Mouse (Mus musculus): ENCODE results near the gene Scn4a. TPM values are rescaled to one million over a fixed set of nuclear protein-coding genes. Genes with fewer than 3 reads are reported as not detected.
A peak's percentile ranks its signal among the peaks of the same experiment; 100 is the strongest.

Scn4a gene
- polyA plus RNA-seq, 1 experiment from 2014 or later, result not detected

GRCm38 (mm10) chr11:106301765-106302164, 51.3 kb downstream of the Scn4a start, which contains the start of gene Gh:
TSS of gene Gh (minus strand) at chr11:106301865.
- Histone ChIP-seq H3K9me3 (ENCODE audit: control insufficient read depth, low read length) (no peaks in the 10 kb centered on the region), H3K9ac (ENCODE audit: low read length) (no peak within 1 kb of the TSS; the same call in 1 of the 2 replicates), H3K4me2 (no peak within 1 kb of the TSS), H3K4me1 (ENCODE audit: control insufficient read depth, insufficient read depth, low read length) (no peaks in the 10 kb centered on the region), H3K4me3 (ENCODE audit: low read depth, low read length) (no peak within 1 kb of the TSS), H3K36me3 (ENCODE audit: control insufficient read depth, insufficient read depth, low read length) (no peaks in the 10 kb centered on the region), H3K27ac (ENCODE audit: low read depth, low read length) (no peak within 1 kb of the TSS), H3K27me3 (ENCODE audit: control insufficient read depth, insufficient read depth, low read length) (no peaks in the 10 kb centered on the region)
- DNase-seq (ENCODE audit: low spot score, missing footprints) (no peak), ATAC-seq (ENCODE audit: low FRiP score) (no peak)
- 87% methylated on average over 9 of the region's 9 CpGs for WGBS

- no peak overlapping the region for H3K4me2 ChIP-seq
- no peak overlapping the region for H3K4me3 ChIP-seq (ENCODE audit: low read depth, low read length)
- no peaks in the 10 kb centered on the region for H3K36me3 ChIP-seq (ENCODE audit: control insufficient read depth, insufficient read depth, low read length)
- no peak overlapping the region for H3K27ac ChIP-seq (ENCODE audit: low read depth, low read length)
- peak; percentile 73 for DNase-seq (ENCODE audit: low spot score, missing footprints)
- no peak for ATAC-seq (ENCODE audit: low FRiP score)
- H3K9me3 ChIP-seq (ENCODE audit: control insufficient read depth, low read length), result no peaks in the 10 kb centered on the region
- WGBS, result 84% methylated on average over 2 of the region's 2 CpGs
- H3K9ac ChIP-seq (ENCODE audit: low read length), result no peak overlapping the region
- H3K4me1 ChIP-seq (ENCODE audit: control insufficient read depth, insufficient read depth, low read length), result no peaks in the 10 kb centered on the region
- H3K27me3 ChIP-seq (ENCODE audit: control insufficient read depth, insufficient read depth, low read length), result no peaks in the 10 kb centered on the region
Measured at GRCm38 (mm10) chr11:106291861-106292260, 61.2 kb downstream of the Scn4a start.

GRCm38 (mm10) chr11:106290376-106290775, 62.7 kb downstream of the Scn4a start:
- no peaks in the 10 kb centered on the region for H3K27me3 ChIP-seq (ENCODE audit: control insufficient read depth, insufficient read depth, low read length)
- no peaks in the 10 kb centered on the region for H3K36me3 ChIP-seq (ENCODE audit: control insufficient read depth, insufficient read depth, low read length)
- no peak overlapping the region for H3K4me2 ChIP-seq
- H3K27ac ChIP-seq (ENCODE audit: low read depth, low read length), result no peak overlapping the region
- ATAC-seq (ENCODE audit: low FRiP score), result no peak
- no peaks in the 10 kb centered on the region for H3K4me1 ChIP-seq (ENCODE audit: control insufficient read depth, insufficient read depth, low read length)
- H3K4me3 ChIP-seq (ENCODE audit: low read depth, low read length), result no peak overlapping the region
- no peak for DNase-seq (ENCODE audit: low spot score, missing footprints)
- WGBS, result 90% methylated on average over 5 of the region's 5 CpGs
- no peak overlapping the region for H3K9ac ChIP-seq (ENCODE audit: low read length)
- H3K9me3 ChIP-seq (ENCODE audit: control insufficient read depth, low read length), result no peaks in the 10 kb centered on the region

DNA sequence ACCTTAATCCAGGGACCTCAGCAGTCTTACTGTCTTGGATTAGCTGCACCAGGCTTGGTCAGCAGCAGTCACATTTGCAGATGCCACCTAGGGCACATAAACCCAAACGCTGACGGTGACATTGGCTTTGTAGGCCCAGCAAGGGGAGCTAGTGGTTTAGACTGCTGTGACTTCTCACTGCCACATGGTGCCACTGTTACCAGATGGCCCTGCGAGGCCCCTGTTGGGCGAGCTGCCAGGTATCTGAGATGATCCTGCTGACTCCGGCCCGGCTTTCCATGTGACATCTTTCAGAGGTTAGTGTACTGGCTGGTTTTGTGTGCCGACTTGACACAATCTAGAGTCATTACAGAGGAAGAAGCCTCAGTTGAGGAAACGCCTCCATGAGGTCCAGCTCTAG, 63.7 kb downstream of the Scn4a start:
- H3K4me3 ChIP-seq (ENCODE audit: low read depth, low read length), result no peak overlapping the region
- H3K27ac ChIP-seq (ENCODE audit: low read depth, low read length), result no peak overlapping the region
- H3K9me3 ChIP-seq (ENCODE audit: control insufficient read depth, low read length), result no peaks in the 10 kb centered on the region
- no peak overlapping the region for H3K9ac ChIP-seq (ENCODE audit: low read length)
- WGBS, result 76% methylated on average over 8 of the region's 8 CpGs
- ATAC-seq (ENCODE audit: low FRiP score), result no peak
- H3K4me1 ChIP-seq (ENCODE audit: control insufficient read depth, insufficient read depth, low read length), result no peaks in the 10 kb centered on the region
- no peak overlapping the region for H3K4me2 ChIP-seq
- DNase-seq (ENCODE audit: low spot score, missing footprints), result no peak
- no peaks in the 10 kb centered on the region for H3K36me3 ChIP-seq (ENCODE audit: control insufficient read depth, insufficient read depth, low read length)
- no peaks in the 10 kb centered on the region for H3K27me3 ChIP-seq (ENCODE audit: control insufficient read depth, insufficient read depth, low read length)

DNA sequence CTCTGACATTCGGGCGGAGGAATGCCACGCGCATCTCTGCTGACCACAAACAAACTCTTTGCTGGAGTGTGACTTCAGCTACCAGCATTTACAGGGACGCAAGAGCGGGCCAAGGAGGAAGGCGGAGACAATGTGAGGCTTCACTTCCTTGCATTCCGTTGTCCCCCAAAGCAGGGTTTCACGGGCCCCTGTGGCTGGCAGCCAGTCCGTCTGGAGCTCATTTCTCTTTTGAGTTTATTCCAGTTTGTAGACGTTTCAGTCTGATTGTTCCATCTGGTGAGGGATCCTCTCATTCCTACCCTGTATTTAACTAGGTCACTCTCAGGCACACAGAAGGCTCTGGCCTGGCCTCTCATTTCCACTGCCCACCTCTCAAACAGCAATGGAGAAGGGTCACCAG, 66.1 kb downstream of the Scn4a start:
- 76% methylated on average over 11 of the region's 11 CpGs for WGBS
- ATAC-seq (ENCODE audit: low FRiP score) (no peak), DNase-seq (ENCODE audit: low spot score, missing footprints) (no peak)
- Histone ChIP-seq H3K9me3 (ENCODE audit: control insufficient read depth, low read length) (no peaks in the 10 kb centered on the region), H3K36me3 (ENCODE audit: control insufficient read depth, insufficient read depth, low read length) (no peaks in the 10 kb centered on the region), H3K27me3 (ENCODE audit: control insufficient read depth, insufficient read depth, low read length) (no peaks in the 10 kb centered on the region), H3K4me2 (no peak overlapping the region), H3K4me3 (ENCODE audit: low read depth, low read length) (no peak overlapping the region), H3K27ac (ENCODE audit: low read depth, low read length) (no peak overlapping the region), H3K9ac (ENCODE audit: low read length) (no peak overlapping the region), H3K4me1 (ENCODE audit: control insufficient read depth, insufficient read depth, low read length) (no peaks in the 10 kb centered on the region)

GRCm38 (mm10) chr11:106286206-106286605, 66.9 kb downstream of the Scn4a start:
- no peak overlapping the region for H3K4me2 ChIP-seq
- WGBS, result 89% methylated on average over 7 of the region's 7 CpGs
- DNase-seq (ENCODE audit: low spot score, missing footprints) (no peak), ATAC-seq (ENCODE audit: low FRiP score) (no peak)
- no peak overlapping the region for H3K4me3 ChIP-seq (ENCODE audit: low read depth, low read length)
- no peaks in the 10 kb centered on the region for H3K9me3 ChIP-seq (ENCODE audit: control insufficient read depth, low read length)
- no peak overlapping the region for H3K27ac ChIP-seq (ENCODE audit: low read depth, low read length)
- no peaks in the 10 kb centered on the region for H3K27me3 ChIP-seq (ENCODE audit: control insufficient read depth, insufficient read depth, low read length)
- no peak overlapping the region for H3K9ac ChIP-seq (ENCODE audit: low read length)
- no peaks in the 10 kb centered on the region for H3K36me3 ChIP-seq (ENCODE audit: control insufficient read depth, insufficient read depth, low read length)
- H3K4me1 ChIP-seq (ENCODE audit: control insufficient read depth, insufficient read depth, low read length), result no peaks in the 10 kb centered on the region

GRCm38 (mm10) chr11:106284126-106284525, 69.0 kb downstream of the Scn4a start:
- 64% methylated on average over 8 of the region's 8 CpGs for WGBS
- H3K9ac ChIP-seq (ENCODE audit: low read length), result no peak overlapping the region
- H3K36me3 ChIP-seq (ENCODE audit: control insufficient read depth, insufficient read depth, low read length), result no peaks in the 10 kb centered on the region
- H3K4me1 ChIP-seq (ENCODE audit: control insufficient read depth, insufficient read depth, low read length), result no peaks in the 10 kb centered on the region
- H3K27me3 ChIP-seq (ENCODE audit: control insufficient read depth, insufficient read depth, low read length), result no peaks in the 10 kb centered on the region
- no peak overlapping the region for H3K4me2 ChIP-seq
- DNase-seq (ENCODE audit: low spot score, missing footprints) (peak; percentile 19), ATAC-seq (ENCODE audit: low FRiP score) (no peak)
- H3K9me3 ChIP-seq (ENCODE audit: control insufficient read depth, low read length), result no peaks in the 10 kb centered on the region
- H3K4me3 ChIP-seq (ENCODE audit: low read depth, low read length), result no peak overlapping the region
- H3K27ac ChIP-seq (ENCODE audit: low read depth, low read length), result no peak overlapping the region

- 86% methylated on average over 4 of the region's 4 CpGs for WGBS
- no peaks in the 10 kb centered on the region for H3K36me3 ChIP-seq (ENCODE audit: control insufficient read depth, insufficient read depth, low read length)
- DNase-seq (ENCODE audit: low spot score, missing footprints), result no peak
- H3K4me1 ChIP-seq (ENCODE audit: control insufficient read depth, insufficient read depth, low read length), result no peaks in the 10 kb centered on the region
- H3K9ac ChIP-seq (ENCODE audit: low read length), result no peak overlapping the region
- no peak for ATAC-seq (ENCODE audit: low FRiP score)
- no peak overlapping the region for H3K4me3 ChIP-seq (ENCODE audit: low read depth, low read length)
- no peaks in the 10 kb centered on the region for H3K9me3 ChIP-seq (ENCODE audit: control insufficient read depth, low read length)
- H3K4me2 ChIP-seq, result no peak overlapping the region
- no peak overlapping the region for H3K27ac ChIP-seq (ENCODE audit: low read depth, low read length)
- H3K27me3 ChIP-seq (ENCODE audit: control insufficient read depth, insufficient read depth, low read length), result no peaks in the 10 kb centered on the region
Measured at GRCm38 (mm10) chr11:106283371-106283770, 69.7 kb downstream of the Scn4a start.

- Histone ChIP-seq H3K4me3 (ENCODE audit: low read depth, low read length) (no peak overlapping the region), H3K9me3 (ENCODE audit: control insufficient read depth, low read length) (no peaks in the 10 kb centered on the region), H3K4me2 (no peak overlapping the region), H3K4me1 (ENCODE audit: control insufficient read depth, insufficient read depth, low read length) (no peaks in the 10 kb centered on the region), H3K27me3 (ENCODE audit: control insufficient read depth, insufficient read depth, low read length) (no peaks in the 10 kb centered on the region), H3K27ac (ENCODE audit: low read depth, low read length) (no peak overlapping the region), H3K9ac (ENCODE audit: low read length) (no peak overlapping the region), H3K36me3 (ENCODE audit: control insufficient read depth, insufficient read depth, low read length) (no peaks in the 10 kb centered on the region)
- ATAC-seq (ENCODE audit: low FRiP score) (no peak), DNase-seq (ENCODE audit: low spot score, missing footprints) (no peak)
- WGBS, result 88% methylated on average over 6 of the region's 6 CpGs
Measured at GRCm38 (mm10) chr11:106282452-106282851, 70.6 kb downstream of the Scn4a start.

GRCm38 (mm10) chr11:106276454-106276853, 76.6 kb downstream of the Scn4a start, which contains the start of gene Tcam1:
TSS of gene Tcam1 (plus strand) at chr11:106276672.
- 13% methylated on average over 25 of the region's 25 CpGs for WGBS
- Histone ChIP-seq H3K4me1 (ENCODE audit: control insufficient read depth, insufficient read depth, low read length) (peaks cover 6% of the 10 kb centered on the region), H3K9me3 (ENCODE audit: control insufficient read depth, low read length) (no peaks in the 10 kb centered on the region), H3K36me3 (ENCODE audit: control insufficient read depth, insufficient read depth, low read length) (no peaks in the 10 kb centered on the region), H3K4me2 (peak within 1 kb of the TSS; percentile 19; the same call in 1 of the 2 replicates), H3K9ac (ENCODE audit: low read length) (no peak within 1 kb of the TSS), H3K27me3 (ENCODE audit: control insufficient read depth, insufficient read depth, low read length) (no peaks in the 10 kb centered on the region), H3K27ac (ENCODE audit: low read depth, low read length) (no peak within 1 kb of the TSS), H3K4me3 (ENCODE audit: low read depth, low read length) (no peak within 1 kb of the TSS)
- DNase-seq (ENCODE audit: low spot score, missing footprints), result peak; percentile 99
- ATAC-seq (ENCODE audit: low FRiP score), result no peak
